Mouse (Mus musculus) bone marrow macrophage, adult 2 months (primary cell): ENCODE data around the gene Chic2.

Experiments used
- CTCF ChIP-seq: IDR thresholded peaks from 2 replicates; pipeline ENCODE4 v1.5.1; 2012; ENCODE audit warnings: low read depth, mild to moderate bottlenecking, low read length, moderate library complexity
- POLR2A ChIP-seq: IDR thresholded peaks from 2 replicates; pipeline ENCODE4 v1.6.1; 2012; ENCODE audit warnings: mild to moderate bottlenecking, low read depth, low read length, borderline replicate concordance

- TF ChIP-seq POLR2A: no peak
- TF ChIP-seq CTCF: no peak
Observed at GRCm38 (mm10) chr5:75079564-75079963, 35.0 kb upstream of the Chic2 start.
